Mouse (Mus musculus): Measurements from ENCODE around the gene Smyd3. TPM values are rescaled to one million over a fixed set of nuclear protein-coding genes. Genes with fewer than 3 reads are reported as not detected.

Smyd3 gene
- polyA plus RNA-seq (2015; fragmentation: Nextera tagmentation; extraction: Ambion mirVana): 34.5 and 36.2 TPM in 2 replicates

- peak; percentile 92 for DNase-seq (ENCODE audit: low spot score)
Measured at GRCm38 (mm10) chr1:179517713-179518465, at the start of gene Smyd3. Gene Smyd3 (minus strand): TSS chr1:179518041.

- DNase-seq (ENCODE audit: low spot score): no peak
Measured at GRCm38 (mm10) chr1:179567558-179567957, 49.7 kb upstream of the Smyd3 start.

DNA sequence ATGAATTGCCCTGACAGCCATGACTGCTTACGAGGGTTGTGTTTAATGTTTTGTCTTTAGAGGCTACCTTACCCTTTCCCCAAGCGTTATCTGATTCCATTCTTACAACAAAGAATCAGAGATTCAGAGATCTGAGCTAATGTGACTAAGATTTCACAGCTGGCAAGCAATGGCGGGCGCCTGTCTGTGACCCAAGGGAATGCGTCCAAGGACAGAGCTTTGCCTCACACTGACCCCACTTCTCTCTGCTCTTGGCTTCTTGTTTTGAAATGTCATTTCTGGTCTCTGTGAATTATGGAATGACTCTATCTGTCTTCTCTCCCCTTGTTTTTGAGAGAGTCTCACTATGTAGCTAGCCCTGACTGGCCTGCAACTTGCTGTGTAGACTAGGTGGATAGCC lies 46.1 kb upstream of the Smyd3 start:
- no peak for DNase-seq (ENCODE audit: low spot score)

- DNase-seq (ENCODE audit: low spot score): no peak
Measured at GRCm38 (mm10) chr1:179563211-179563610, 45.4 kb upstream of the Smyd3 start.

GRCm38 (mm10) chr1:179560845-179561430 lies 43.1 kb upstream of the Smyd3 start:
- no peak for DNase-seq (ENCODE audit: low spot score)

DNA sequence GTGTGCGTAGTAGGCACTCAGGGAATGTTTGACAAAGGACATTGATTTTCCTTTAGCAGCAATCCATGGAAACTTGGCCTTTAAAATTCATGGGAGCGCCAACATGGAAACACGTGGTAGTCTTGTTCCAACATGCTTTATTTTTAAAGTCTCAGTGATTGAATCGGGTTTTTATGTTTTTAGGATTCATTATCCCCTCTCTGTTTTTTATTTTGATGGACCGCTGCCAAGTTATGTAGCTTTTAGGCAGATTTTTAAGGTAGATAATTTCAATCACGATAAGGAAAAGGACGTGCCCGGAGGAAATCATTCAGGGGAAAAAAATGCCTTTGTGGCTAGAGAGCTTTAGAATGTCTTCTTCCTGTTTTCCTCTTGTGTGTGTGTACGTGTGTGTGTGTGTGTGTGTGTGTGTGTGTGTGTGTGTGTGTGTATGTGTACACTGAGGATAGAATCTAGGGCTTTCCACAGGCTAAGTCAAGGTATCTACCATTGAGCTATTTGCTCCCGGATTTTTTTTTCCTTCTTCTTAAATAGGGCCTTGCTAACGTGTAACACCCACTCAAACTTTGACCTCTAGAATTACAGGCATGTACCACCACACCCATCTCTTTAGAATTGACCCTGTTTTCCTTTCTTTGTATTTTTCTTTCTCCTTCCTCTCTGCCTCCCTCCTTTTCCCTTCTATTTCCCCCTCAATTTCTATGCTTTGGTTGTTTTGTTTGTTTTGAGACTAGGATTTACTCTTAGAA lies 41.8 kb upstream of the Smyd3 start:
- no peak for DNase-seq (ENCODE audit: low spot score)

GRCm38 (mm10) chr1:179556921-179557320 lies 39.1 kb upstream of the Smyd3 start:
- no peak for DNase-seq (ENCODE audit: low spot score)

- DNase-seq (ENCODE audit: low spot score): no peak
Measured at GRCm38 (mm10) chr1:179553949-179554347, 36.1 kb upstream of the Smyd3 start.

GRCm38 (mm10) chr1:179553197-179553948 lies 35.5 kb upstream of the Smyd3 start:
- DNase-seq (ENCODE audit: low spot score): no peak

- DNase-seq (ENCODE audit: low spot score): no peak
Measured at GRCm38 (mm10) chr1:179552751-179553150, 34.9 kb upstream of the Smyd3 start.

GRCm38 (mm10) chr1:179551921-179552320 lies 34.1 kb upstream of the Smyd3 start:
- no peak for DNase-seq (ENCODE audit: low spot score)

- no peak for DNase-seq (ENCODE audit: low spot score)
Measured at GRCm38 (mm10) chr1:179551336-179551735, 33.5 kb upstream of the Smyd3 start.

DNA sequence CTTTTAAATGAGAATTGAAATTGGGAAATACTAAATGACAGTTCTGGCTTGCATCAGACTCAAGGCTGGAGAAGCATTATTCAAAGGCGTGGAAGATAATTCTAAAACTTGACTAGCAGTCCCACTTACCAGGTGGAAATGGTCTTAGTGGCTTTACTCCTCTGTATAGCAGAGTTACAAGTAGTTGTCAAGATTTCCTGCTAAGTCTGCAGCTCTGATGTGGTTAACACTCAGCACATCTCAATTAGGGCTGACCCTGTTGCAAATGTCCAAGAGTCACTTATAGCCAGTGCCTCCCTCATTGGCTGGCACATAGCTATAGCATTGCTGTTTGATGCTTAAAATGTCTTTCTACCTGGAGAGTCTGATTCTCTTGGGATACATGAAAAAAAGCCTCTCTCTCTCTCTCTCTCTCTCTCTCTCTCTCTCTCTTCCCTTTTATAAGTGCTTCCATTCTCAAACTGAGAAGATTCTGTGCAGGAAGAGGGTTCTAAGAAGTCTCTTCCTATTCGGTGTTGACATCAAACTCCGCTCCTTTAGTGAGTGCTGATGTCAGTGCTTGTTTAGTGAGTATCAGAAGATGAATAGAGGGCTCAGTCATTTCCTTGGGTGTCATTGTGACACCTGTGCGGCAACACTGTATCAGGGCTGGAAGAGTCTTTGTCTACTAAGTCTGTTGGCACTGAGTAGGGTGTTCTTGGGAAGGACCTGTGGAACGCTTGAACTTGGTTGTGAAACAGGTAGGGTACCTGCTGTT lies 31.3 kb upstream of the Smyd3 start:
- DNase-seq (ENCODE audit: low spot score): peak; percentile 64

DNA sequence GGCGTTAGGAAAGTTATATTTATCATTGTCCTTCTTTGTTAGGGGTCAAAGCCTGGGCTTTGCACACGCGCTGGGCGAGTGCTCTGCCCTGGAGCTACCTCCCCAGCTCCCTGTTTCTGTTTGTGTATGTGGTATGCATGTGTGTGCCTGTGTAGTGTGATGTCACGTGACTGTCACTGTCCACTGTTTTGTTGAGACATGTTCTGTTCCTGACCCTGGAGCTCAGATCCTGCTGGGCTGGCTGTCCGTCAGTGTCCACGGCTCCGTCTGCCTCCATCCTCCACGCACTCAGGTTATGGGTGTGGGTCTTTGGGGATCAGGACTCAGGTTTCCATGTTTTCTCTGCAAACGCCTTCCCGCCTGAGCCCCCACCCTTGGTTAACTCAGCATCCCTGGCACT lies 30.4 kb upstream of the Smyd3 start:
- no peak for DNase-seq (ENCODE audit: low spot score)

DNA sequence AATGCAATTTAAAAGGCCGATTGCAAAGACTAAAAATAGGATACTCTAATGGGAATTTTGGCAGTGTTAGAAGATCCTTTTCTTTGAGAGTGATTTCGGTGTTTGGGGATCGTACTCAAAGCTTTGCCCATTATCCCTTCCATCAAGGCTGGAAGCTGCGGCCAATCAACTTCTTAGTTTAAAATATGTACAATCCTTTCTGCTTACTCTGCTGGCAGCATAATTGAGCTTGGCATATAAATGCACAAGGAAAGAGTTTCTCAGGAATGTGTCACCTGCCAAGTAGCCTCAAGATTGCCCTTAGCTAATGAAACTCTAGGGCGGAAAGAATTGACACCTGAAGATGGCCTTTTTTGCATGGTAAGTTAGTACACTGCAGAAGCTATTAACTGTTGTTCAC lies 29.3 kb upstream of the Smyd3 start:
- DNase-seq (ENCODE audit: low spot score): no peak

GRCm38 (mm10) chr1:179546551-179546917 lies 28.7 kb upstream of the Smyd3 start:
- peak; percentile 82 for DNase-seq (ENCODE audit: low spot score)

- DNase-seq (ENCODE audit: low spot score): peak; percentile 97
Measured at GRCm38 (mm10) chr1:179545768-179546550, 28.1 kb upstream of the Smyd3 start, which contains the start of the genes Tfb2m and Cnst. Gene Tfb2m (minus strand): TSS chr1:179546267. Gene Cnst (plus strand): TSS chr1:179546370.

DNA sequence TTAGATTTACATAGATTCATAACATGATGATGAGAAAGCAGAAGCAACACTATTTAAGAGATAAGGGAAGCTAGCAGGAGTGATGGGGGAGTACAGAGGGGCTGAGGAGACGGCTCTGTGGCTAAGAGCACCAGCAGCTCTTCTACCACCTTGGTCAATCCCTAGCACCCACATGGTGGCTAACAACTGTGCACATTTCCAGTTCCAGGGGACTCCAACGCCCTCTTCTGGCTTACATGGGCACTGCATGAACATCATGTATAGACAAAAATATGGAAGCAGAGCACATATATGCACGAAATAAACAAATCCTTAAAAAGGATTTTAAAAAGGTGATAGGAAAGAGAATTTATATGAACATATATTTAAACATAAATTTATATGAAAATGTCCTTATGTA lies 23.7 kb upstream of the Smyd3 start:
- DNase-seq (ENCODE audit: low spot score): peak; percentile 30

- DNase-seq (ENCODE audit: low spot score): no peak
Measured at GRCm38 (mm10) chr1:179539887-179540286, 22.0 kb upstream of the Smyd3 start.

- DNase-seq (ENCODE audit: low spot score): no peak
Measured at GRCm38 (mm10) chr1:179539054-179539453, 21.2 kb upstream of the Smyd3 start.

All from thymus, postnatal 0 days (tissue).